13 mouse cellular contexts compared by ENCODE assay signal in the genomic region with DNA sequence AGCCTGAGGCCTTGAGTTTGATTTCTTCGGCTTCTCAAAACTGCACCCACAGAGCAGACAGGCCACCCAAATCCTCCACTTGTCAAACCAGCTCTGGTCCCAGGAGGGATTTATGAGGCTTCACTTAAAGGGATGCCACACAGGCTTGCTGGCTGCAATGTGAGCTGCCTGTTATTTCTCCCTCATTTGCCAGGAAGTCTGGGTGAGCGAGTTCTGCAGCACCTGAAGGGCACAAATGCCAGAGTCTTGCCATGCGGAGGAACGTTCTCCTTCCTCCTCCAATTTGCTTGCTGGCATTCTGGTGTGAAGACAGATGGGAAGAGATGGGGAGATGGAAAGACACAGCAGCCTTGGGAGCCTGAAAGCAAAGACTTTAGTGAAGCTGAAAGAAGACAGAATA.
DNase-seq lines count a peak whose midpoint lies in the region; ATAC-seq and TF ChIP-seq lines count a peak whose summit lies in the region.
"Had no signal": no experiment of that assay in that cellular context is flagged by ENCODE, and none has a peak within 500 bp of the region (broad histone marks: within the 10 kb centered on the region; RNA-seq: fewer than 3 reads in every experiment).

No protein-coding gene starts in this region.

- H3K9me3 ChIP-seq in hindbrain, postnatal 0 days (ENCODE audit: low read length), result no peaks in the 10 kb centered on the region
- no peaks in the 10 kb centered on the region for H3K9me3 ChIP-seq in hindbrain, embryonic 10.5 days
- no peaks in the 10 kb centered on the region for H3K9me3 ChIP-seq in heart, embryonic 12.5 days (replicated peaks)
- H3K9me3 ChIP-seq: embryonic facial prominence, embryonic 12.5 days had no signal

- no peak overlapping the region for H3K9ac ChIP-seq in hindbrain, postnatal 0 days (replicated peaks; ENCODE audit: low read length)
- H3K9ac ChIP-seq in heart, embryonic 12.5 days, result no peak overlapping the region
- H3K9ac ChIP-seq: embryonic facial prominence, embryonic 12.5 days had no signal

- no peak overlapping the region for H3K27ac ChIP-seq in hindbrain, postnatal 0 days
- H3K27ac ChIP-seq in hindbrain, embryonic 10.5 days, result no peak overlapping the region
- no peak overlapping the region for H3K27ac ChIP-seq in heart, embryonic 12.5 days (ENCODE audit: poor library complexity, severe bottlenecking)
- H3K27ac ChIP-seq: embryonic facial prominence, embryonic 12.5 days had no signal

- H3K4me3 ChIP-seq in hindbrain, postnatal 0 days (ENCODE audit: low read length), result no peak overlapping the region
- no peak overlapping the region for H3K4me3 ChIP-seq in hindbrain, embryonic 10.5 days
- H3K4me3 ChIP-seq in heart, embryonic 12.5 days, result no peak overlapping the region
- H3K4me3 ChIP-seq: embryonic facial prominence, embryonic 12.5 days had no signal

- no peaks in the 10 kb centered on the region for H3K27me3 ChIP-seq in hindbrain, postnatal 0 days (ENCODE audit: insufficient read depth, low read length)
- no peaks in the 10 kb centered on the region for H3K27me3 ChIP-seq in hindbrain, embryonic 10.5 days (ENCODE audit: insufficient read depth, poor library complexity, severe bottlenecking)
- H3K27me3 ChIP-seq in heart, embryonic 12.5 days (replicated peaks), result no peaks in the 10 kb centered on the region
- H3K27me3 ChIP-seq: embryonic facial prominence, embryonic 12.5 days had no signal

- ATAC-seq in hindbrain, postnatal 0 days, result 0 out of 2 replicates have a peak, but pooled peaks have one; percentile 29
- no peak for ATAC-seq in heart, embryonic 12.5 days (ENCODE audit: insufficient number of reproducible peaks, low FRiP score)

- no peak for TF ChIP-seq CTCF in hindbrain, postnatal 0 days (IDR thresholded peaks at IDR 0.05; ENCODE audit: low read depth)
- no peak for TF ChIP-seq CTCF in brain, embryonic 14.5 days (IDR thresholded peaks at IDR 0.05; ENCODE audit: borderline replicate concordance, extremely low read depth, insufficient read depth, insufficient read length)

- 52% methylated on average over 4 of the region's 4 CpGs for WGBS in hindbrain, postnatal 0 days
- WGBS in hindbrain, embryonic 10.5 days, result 73% methylated on average over 4 of the region's 4 CpGs
- 75% methylated on average over 4 of the region's 4 CpGs for WGBS in heart, embryonic 12.5 days

- no peak for TF ChIP-seq POLR2A in brain, embryonic 14.5 days (IDR thresholded peaks at IDR 0.05; ENCODE audit: borderline replicate concordance, extremely low read depth, insufficient read depth, insufficient read length, poor library complexity, severe bottlenecking)

- no peaks in the 10 kb centered on the region for H3K36me3 ChIP-seq in hindbrain, postnatal 0 days (ENCODE audit: insufficient read depth, low read length)
- H3K36me3 ChIP-seq in hindbrain, embryonic 10.5 days, result no peaks in the 10 kb centered on the region
- H3K36me3 ChIP-seq in heart, embryonic 12.5 days, result no peaks in the 10 kb centered on the region
- H3K36me3 ChIP-seq: embryonic facial prominence, embryonic 12.5 days had no signal

- DNase-seq in hindbrain, postnatal 0 days (ENCODE audit: low spot score), result peak; percentile 25
- DNase-seq in hindbrain, embryonic 10.5 days (ENCODE audit: low spot score), result no peak
- peak; percentile 66 for DNase-seq in brain, embryonic 14.5 days (ENCODE audit: low read depth)
- DNase-seq in cerebellum, adult 8-10 months, result peak; percentile 61
- peak; percentile 40 for DNase-seq in layer of hippocampus, adult 9-11 months
- DNase-seq in urinary bladder, postnatal 14 days (ENCODE audit: low spot score), result no peak
- DNase-seq in spleen, postnatal 10 days (ENCODE audit: low spot score in 2 of 2), result no peak
- DNase-seq: gastrocnemius, postnatal 36 days; kidney, postnatal 14 days; liver; lung, postnatal 14 days had no signal

- no peak overlapping the region for H3K4me2 ChIP-seq in hindbrain, postnatal 0 days (ENCODE audit: low read depth, low read length)
- no peak overlapping the region for H3K4me2 ChIP-seq in heart, embryonic 12.5 days
- H3K4me2 ChIP-seq: embryonic facial prominence, embryonic 12.5 days had no signal

- no peaks in the 10 kb centered on the region for H3K4me1 ChIP-seq in hindbrain, postnatal 0 days (ENCODE audit: insufficient read depth, low read length)
- H3K4me1 ChIP-seq in hindbrain, embryonic 10.5 days (replicated peaks), result no peaks in the 10 kb centered on the region
- no peaks in the 10 kb centered on the region for H3K4me1 ChIP-seq in heart, embryonic 12.5 days (replicated peaks)
- H3K4me1 ChIP-seq: embryonic facial prominence, embryonic 12.5 days had no signal

Comparison
In these comparisons a context has a peak if more than half of its experiments do, and no peak if none do; other contexts are left out.
1. DNase-seq: peak in hindbrain, postnatal 0 days (single experiment), brain, embryonic 14.5 days (single experiment), cerebellum, adult 8-10 months (single experiment) and layer of hippocampus, adult 9-11 months (single experiment); none in hindbrain, embryonic 10.5 days (single experiment), urinary bladder, postnatal 14 days (single experiment) and spleen, postnatal 10 days (0 of 2).